Comparison of ENCODE assay signal across 7 mouse cellular contexts in genomic region chr17:24506332-24507070, GRCm38 (mm10). TPM values are rescaled to one million over a fixed set of nuclear protein-coding genes. Genes with fewer than 3 reads are reported as not detected.
DNase-seq lines count a peak whose midpoint lies in the region; ATAC-seq and TF ChIP-seq lines count a peak whose summit lies in the region.

No protein-coding gene starts in this region.

- peak; percentile 54 for TF ChIP-seq CTCF in layer of hippocampus, adult 2 months (conservative IDR thresholded peaks at IDR 0.05)
- TF ChIP-seq CTCF in kidney, adult 2 months (conservative IDR thresholded peaks at IDR 0.05; ENCODE audit: insufficient read depth, insufficient read length, low read depth, low read length) = no peak

- no peaks in the 10 kb centered on the region for H3K9me3 ChIP-seq in heart, embryonic 15.5 days (replicated peaks)
- H3K9me3 ChIP-seq in limb, embryonic 15.5 days = no peaks in the 10 kb centered on the region

- TF ChIP-seq POLR2A in kidney, adult 2 months (IDR thresholded peaks at IDR 0.05; ENCODE audit: low read depth, low read length) = no peak

- H3K36me3 ChIP-seq in heart, embryonic 15.5 days = peaks cover 37% of the 10 kb centered on the region
- H3K36me3 ChIP-seq in limb, embryonic 15.5 days = peaks cover 62% of the 10 kb centered on the region
- H3K36me3 ChIP-seq in kidney, adult 2 months (ENCODE audit: control insufficient read depth, insufficient read depth, low read length) = no peaks in the 10 kb centered on the region

- WGBS in heart, embryonic 15.5 days = 21% methylated on average over 36 of the region's 36 CpGs
- WGBS in limb, embryonic 15.5 days = 35% methylated on average over 36 of the region's 36 CpGs
- WGBS in kidney, adult 2 months = 41% methylated on average over 36 of the region's 36 CpGs

- peak overlapping the region; percentile 85 for H3K27ac ChIP-seq in layer of hippocampus, adult 2 months
- H3K27ac ChIP-seq in heart, embryonic 15.5 days = no peak overlapping the region
- no peak overlapping the region for H3K27ac ChIP-seq in limb, embryonic 15.5 days
- no peak overlapping the region for H3K27ac ChIP-seq in kidney, adult 2 months (ENCODE audit: insufficient read depth, low read depth, low read length)

- peak; percentile 15; the same call in 1 of the 2 replicates for ATAC-seq in heart, embryonic 15.5 days (replicated peaks; ENCODE audit: insufficient number of reproducible peaks, insufficient read depth, low FRiP score, low read depth)
- no peak for ATAC-seq in limb, embryonic 15.5 days (ENCODE audit: insufficient number of reproducible peaks, low FRiP score, low TSS enrichment, low read depth)

- H3K4me3 ChIP-seq in layer of hippocampus, adult 2 months = peak overlapping the region; percentile 36
- peak overlapping the region; percentile 33 for H3K4me3 ChIP-seq in heart, embryonic 15.5 days
- H3K4me3 ChIP-seq in limb, embryonic 15.5 days = no peak overlapping the region
- H3K4me3 ChIP-seq in kidney, adult 2 months (ENCODE audit: insufficient read depth, low read depth, low read length) = no peak overlapping the region

- H3K4me2 ChIP-seq in heart, embryonic 15.5 days = peak overlapping the region; percentile 70
- H3K4me2 ChIP-seq in limb, embryonic 15.5 days = peak overlapping the region; percentile 22

- DNase-seq in layer of hippocampus, adult 2 months (ENCODE audit: low spot score in 2 of 2) = peak; percentile 38 to 53
- no peak for DNase-seq in layer of hippocampus, postnatal 25 days (ENCODE audit: extremely low spot score in 1 of 2, low spot score in 1 of 2)
- peak; percentile 41 to 58 for DNase-seq in cerebellum, postnatal 36 days
- DNase-seq in right cerebral cortex, postnatal 25 days = peak; percentile 80
- no peak for DNase-seq in kidney, adult 2 months

- peaks cover 12% of the 10 kb centered on the region for H3K4me1 ChIP-seq in heart, embryonic 15.5 days (replicated peaks)
- peaks cover 20% of the 10 kb centered on the region for H3K4me1 ChIP-seq in limb, embryonic 15.5 days
- no peaks in the 10 kb centered on the region for H3K4me1 ChIP-seq in kidney, adult 2 months (ENCODE audit: control insufficient read depth, insufficient read depth, low read length)

- H3K9ac ChIP-seq in heart, embryonic 15.5 days = peak overlapping the region; percentile 52
- H3K9ac ChIP-seq in limb, embryonic 15.5 days = no peak overlapping the region

- H3K27me3 ChIP-seq in heart, embryonic 15.5 days = peaks cover 16% of the 10 kb centered on the region
- H3K27me3 ChIP-seq in limb, embryonic 15.5 days = no peaks in the 10 kb centered on the region
- no peaks in the 10 kb centered on the region for H3K27me3 ChIP-seq in kidney, adult 2 months (replicated peaks; ENCODE audit: control insufficient read depth, insufficient read depth, low read length)

RNA-seq across cellular contexts. Expression of gene Caskin1, which starts 18.1 kb away (rescaled TPM):
- total RNA-seq in layer of hippocampus, adult 2 months (2021) = 100 to 1,000 TPM; 153 to 158 TPM
- 100 to 1,000 TPM; 143 to 165 TPM for total RNA-seq in layer of hippocampus, postnatal 25 days (2021)
- polyA plus RNA-seq in heart, embryonic 15.5 days (2015; fragmentation: Nextera tagmentation; extraction: Ambion mirVana) = 0.39 and 0.94 TPM in 2 replicates
- 2.8 and 3.0 TPM in 2 replicates for polyA plus RNA-seq in limb, embryonic 15.5 days (2015; fragmentation: Nextera tagmentation; extraction: Ambion mirVana)
- polyA plus RNA-seq in kidney, adult 2 months (2012; rRNA removed) = 0.52 and 0.80 TPM in 2 replicates

RNA-seq across cellular contexts. Expression of gene Traf7, which starts 21.2 kb away (rescaled TPM):
- total RNA-seq in layer of hippocampus, adult 2 months (2021) = 10 to 100 TPM; 87.9 to 95.5 TPM
- total RNA-seq in layer of hippocampus, postnatal 25 days (2021) = 10 to 100 TPM; 69.9 to 88.9 TPM
- 59.2 and 84.9 TPM in 2 replicates for polyA plus RNA-seq in heart, embryonic 15.5 days (2015; fragmentation: Nextera tagmentation; extraction: Ambion mirVana)
- 89.8 and 104 TPM in 2 replicates for polyA plus RNA-seq in limb, embryonic 15.5 days (2015; fragmentation: Nextera tagmentation; extraction: Ambion mirVana)
- polyA plus RNA-seq in kidney, adult 2 months (2012; rRNA removed) = 108 and 124 TPM in 2 replicates

RNA-seq across cellular contexts. Expression of gene Rab26, which starts 27.5 kb away (rescaled TPM):
- 10 to 100 TPM; 78.2 to 82.2 TPM for total RNA-seq in layer of hippocampus, adult 2 months (2021)
- total RNA-seq in layer of hippocampus, postnatal 25 days (2021) = 10 to 100 TPM; 65.1 to 72.1 TPM
- 0.97 and 1.2 TPM in 2 replicates for polyA plus RNA-seq in heart, embryonic 15.5 days (2015; fragmentation: Nextera tagmentation; extraction: Ambion mirVana)
- polyA plus RNA-seq in limb, embryonic 15.5 days (2015; fragmentation: Nextera tagmentation; extraction: Ambion mirVana) = 3.0 and 3.8 TPM in 2 replicates
- 0.56 and 0.58 TPM in 2 replicates for polyA plus RNA-seq in kidney, adult 2 months (2012; rRNA removed)

RNA-seq across cellular contexts. Expression of gene Mlst8, which starts 27.6 kb away (rescaled TPM):
- 10 to 100 TPM; 36.0 to 44.9 TPM for total RNA-seq in layer of hippocampus, adult 2 months (2021)
- 10 to 100 TPM; 38.1 to 40.1 TPM for total RNA-seq in layer of hippocampus, postnatal 25 days (2021)
- 15.2 and 18.8 TPM in 2 replicates for polyA plus RNA-seq in heart, embryonic 15.5 days (2015; fragmentation: Nextera tagmentation; extraction: Ambion mirVana)
- 26.2 and 30.5 TPM in 2 replicates for polyA plus RNA-seq in limb, embryonic 15.5 days (2015; fragmentation: Nextera tagmentation; extraction: Ambion mirVana)
- 26.1 and 32.1 TPM in 2 replicates for polyA plus RNA-seq in kidney, adult 2 months (2012; rRNA removed)

RNA-seq across cellular contexts. Expression of gene Bricd5, which starts 32.8 kb away (rescaled TPM):
- total RNA-seq in layer of hippocampus, adult 2 months (2021) = 1 to 10 TPM; 2.0 to 2.3 TPM
- total RNA-seq in layer of hippocampus, postnatal 25 days (2021) = 1 to 10 TPM; 1.6 to 3.5 TPM
- 0.18 TPM in 1 of 2 replicates, not detected in the other for polyA plus RNA-seq in heart, embryonic 15.5 days (2015; fragmentation: Nextera tagmentation; extraction: Ambion mirVana)
- polyA plus RNA-seq in limb, embryonic 15.5 days (2015; fragmentation: Nextera tagmentation; extraction: Ambion mirVana) = not detected in 2 replicates
- 0.56 and 0.96 TPM in 2 replicates for polyA plus RNA-seq in kidney, adult 2 months (2012; rRNA removed)

Comparison
In these comparisons a context has a peak if more than half of its experiments do, and no peak if none do; other contexts are left out.
1. DNase-seq: peak in layer of hippocampus, adult 2 months (2 of 2), cerebellum, postnatal 36 days (2 of 2) and right cerebral cortex, postnatal 25 days (single experiment); none in layer of hippocampus, postnatal 25 days (0 of 2) and kidney, adult 2 months (single experiment).
2. H3K4me3 ChIP-seq: peak in layer of hippocampus, adult 2 months (single experiment) and heart, embryonic 15.5 days (single experiment); none in limb, embryonic 15.5 days (single experiment) and kidney, adult 2 months (single experiment).